Mouse (Mus musculus): ENCODE data around the gene Rmi2. TPM values are rescaled to one million over a fixed set of nuclear protein-coding genes. Genes with fewer than 3 reads are reported as not detected.

Gene Rmi2
- 1 to 10 TPM; 5.5 to 6.6 TPM for polyA plus RNA-seq (2017; shearing (Covaris generic))

GRCm38 (mm10) chr16:10834911-10835587 is at the start of gene Rmi2:
Gene Rmi2 (plus strand): TSS chr16:10835059.

GRCm38 (mm10) chr16:10785371-10786231 is 49.3 kb upstream of the Rmi2 start, which contains the start of gene Socs1:
Gene Socs1 (minus strand): TSS chr16:10785536.

GRCm38 (mm10) chr16:10788271-10788670 is 46.6 kb upstream of the Rmi2 start, which contains the start of gene Tnp2:
Gene Tnp2 (minus strand): TSS chr16:10788660.

GRCm38 (mm10) chr16:10790702-10791101 is 44.2 kb upstream of the Rmi2 start, which contains the start of gene Prm3:
Gene Prm3 (minus strand): TSS chr16:10790914.

GRCm38 (mm10) chr16:10796034-10796433 is 38.8 kb upstream of the Rmi2 start, which contains the start of gene Prm2:
Gene Prm2 (minus strand): TSS chr16:10796134.

GRCm38 (mm10) chr16:10805789-10806527 is 28.9 kb upstream of the Rmi2 start, which contains the start of gene Prm1:
Gene Prm1 (minus strand): TSS chr16:10805839.

GRCm38 (mm10) chr16:10812865-10813371 is 21.9 kb upstream of the Rmi2 start, which contains the start of gene Gm11172:
Gene Gm11172 (plus strand): TSS chr16:10812915.

Other genes with a start within 250 kb of the Rmi2 start
- 100 to 1,000 TPM; 111 to 128 TPM for gene Socs1, start 49.5 kb upstream of the Rmi2 start, polyA plus RNA-seq (2017; shearing (Covaris generic))
- gene Tnp2, start 46.4 kb upstream of the Rmi2 start, polyA plus RNA-seq (2017; shearing (Covaris generic)), result 1 to 10 TPM; 3.4 to 6.3 TPM
- not detected for gene Prm3, start 44.1 kb upstream of the Rmi2 start, polyA plus RNA-seq (2017; shearing (Covaris generic))
- gene Prm2, start 38.9 kb upstream of the Rmi2 start, polyA plus RNA-seq (2017; shearing (Covaris generic)), result under 1 TPM in 1 of 2 experiments, not detected in 1; 0.76 TPM
- gene Prm1, start 29.2 kb upstream of the Rmi2 start, polyA plus RNA-seq (2017; shearing (Covaris generic)), result 1 to 10 TPM in 1 of 2 experiments, under 1 TPM in 1; 0.66 to 1.2 TPM
- gene Gm11172, start 22.1 kb upstream of the Rmi2 start, polyA plus RNA-seq (2017; shearing (Covaris generic)), result not detected
- 1 to 10 TPM in 1 of 2 experiments, under 1 TPM in 1; 0.85 to 1.6 TPM for gene Snn, start 225.9 kb downstream of the Rmi2 start, polyA plus RNA-seq (2017; shearing (Covaris generic))
- gene Litaf, start 231.1 kb downstream of the Rmi2 start, polyA plus RNA-seq (2017; shearing (Covaris generic)), result 10 to 100 TPM; 34.5 to 44.2 TPM